Mouse (Mus musculus) splenic B cell, adult 2 months (primary cell): ENCODE measurements at regions not wholly inside any gene's neighbourhood (a gene's known extent, or its start where the extent isn't known, plus 50 kb on each side); places are given as distances from the start of the nearest gene placed in this dataset.

Experiments used
- DNase-seq: peaks from one replicate; pipeline ENCODE4 v3.0.0-alpha.2; 2011; ENCODE audit warnings: low read depth, low spot score
- H3K27me3 ChIP-seq: 2 replicates; pipeline ENCODE4 v1.6.1; 2012; ENCODE audit warnings: mild to moderate bottlenecking, low read length, moderate library complexity, mixed read lengths; ENCODE audit not compliant: control insufficient read depth, poor library complexity, insufficient read depth, severe bottlenecking
- H3K36me3 ChIP-seq: 2 replicates; pipeline ENCODE4 v1.6.1; 2012; ENCODE audit warnings: mild to moderate bottlenecking, low read length, moderate library complexity, mixed read lengths; ENCODE audit not compliant: control insufficient read depth, poor library complexity, insufficient read depth, severe bottlenecking

DNA sequence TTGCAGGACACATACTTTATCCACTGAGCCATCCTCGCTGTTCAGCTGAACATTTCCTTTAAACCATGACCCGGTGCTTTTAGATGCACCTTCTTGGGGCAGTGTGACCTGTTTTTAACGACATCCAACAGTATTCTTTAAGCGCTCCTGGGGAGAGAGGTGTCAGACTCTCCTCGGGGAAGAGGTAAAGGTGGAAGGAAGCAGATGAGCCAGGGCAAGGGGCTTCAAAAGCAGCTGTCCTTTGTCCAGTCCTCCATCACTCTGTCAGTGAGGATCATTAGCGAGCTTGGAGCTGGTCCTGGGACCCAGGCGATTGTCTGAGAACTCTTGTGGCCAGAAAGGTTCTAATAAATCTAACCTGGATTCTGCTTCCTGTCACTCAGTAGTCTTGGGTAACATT, 72.4 kb upstream of the Lrig1 start:
- Histone ChIP-seq H3K27me3 (no peaks in the 10 kb centered on the region; the same call in none of the 2 replicates), H3K36me3 (no peaks in the 10 kb centered on the region)
- DNase-seq = no peak

DNA sequence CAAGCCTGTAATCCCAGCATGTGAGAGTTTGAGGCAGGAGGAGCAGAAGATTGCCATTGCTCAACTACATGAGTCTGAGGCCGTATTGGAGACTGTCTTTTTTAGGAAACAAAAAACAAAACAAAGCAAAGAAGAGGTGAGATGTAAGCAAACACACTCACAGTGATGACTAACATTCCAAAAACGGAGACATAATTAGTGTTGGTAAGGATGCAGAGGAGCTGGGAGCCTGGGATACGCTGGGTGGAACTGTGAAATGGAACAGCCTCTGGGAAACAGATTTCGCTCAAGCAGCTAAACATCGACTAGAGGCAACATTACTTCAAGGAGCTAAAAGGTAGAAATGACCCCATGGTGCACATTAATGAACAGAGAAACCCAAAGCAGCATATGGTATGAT, 68.3 kb upstream of the Lrig1 start:
- no peaks in the 10 kb centered on the region for H3K36me3 ChIP-seq
- no peak for DNase-seq
- H3K27me3 ChIP-seq = peaks cover 2% of the 10 kb centered on the region; the same call in 1 of the 2 replicates

DNA sequence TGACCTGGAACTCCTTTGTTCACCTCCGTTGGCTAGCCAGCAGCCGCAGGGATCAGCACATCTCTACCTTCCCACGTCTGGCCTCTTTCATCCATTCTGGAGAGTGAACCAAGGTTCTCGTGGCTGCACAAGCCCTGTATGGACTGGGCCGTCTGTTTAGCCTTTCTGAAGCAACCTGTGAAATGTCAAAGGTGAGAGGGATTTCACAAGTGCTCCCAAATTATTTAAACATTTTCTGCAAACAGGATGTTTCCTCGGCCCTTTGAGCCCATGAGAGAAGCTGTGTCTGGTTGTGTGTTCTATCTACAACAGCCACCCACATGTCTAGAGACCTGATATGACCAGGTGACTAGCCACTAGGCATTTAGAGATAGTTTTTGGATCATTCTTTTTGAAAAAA, 65.8 kb upstream of the Lrig1 start:
- peaks cover 4% of the 10 kb centered on the region for H3K27me3 ChIP-seq
- no peak for DNase-seq
- no peaks in the 10 kb centered on the region for H3K36me3 ChIP-seq

DNA sequence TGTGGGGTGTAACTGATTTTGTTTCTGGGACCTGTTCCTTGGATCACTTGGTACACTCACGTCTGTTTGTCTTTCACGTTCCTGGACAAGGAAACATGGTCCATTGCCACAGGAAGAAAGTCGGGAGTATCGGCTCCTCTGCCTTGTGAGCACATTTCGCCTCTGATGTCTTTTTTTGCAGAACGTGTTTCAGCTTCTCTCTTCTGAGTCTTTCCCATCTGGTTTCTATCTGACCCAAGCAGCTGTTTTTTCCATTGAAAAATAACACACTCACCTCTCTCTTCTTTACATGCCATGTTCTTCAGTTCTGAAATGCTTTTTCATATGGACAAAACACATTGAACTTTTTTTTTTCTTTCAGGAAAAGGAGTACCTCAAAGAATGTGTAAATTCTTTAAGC, 61.4 kb upstream of the Lrig1 start:
- no peak for DNase-seq
- H3K27me3 ChIP-seq = peaks cover 4% of the 10 kb centered on the region

DNA sequence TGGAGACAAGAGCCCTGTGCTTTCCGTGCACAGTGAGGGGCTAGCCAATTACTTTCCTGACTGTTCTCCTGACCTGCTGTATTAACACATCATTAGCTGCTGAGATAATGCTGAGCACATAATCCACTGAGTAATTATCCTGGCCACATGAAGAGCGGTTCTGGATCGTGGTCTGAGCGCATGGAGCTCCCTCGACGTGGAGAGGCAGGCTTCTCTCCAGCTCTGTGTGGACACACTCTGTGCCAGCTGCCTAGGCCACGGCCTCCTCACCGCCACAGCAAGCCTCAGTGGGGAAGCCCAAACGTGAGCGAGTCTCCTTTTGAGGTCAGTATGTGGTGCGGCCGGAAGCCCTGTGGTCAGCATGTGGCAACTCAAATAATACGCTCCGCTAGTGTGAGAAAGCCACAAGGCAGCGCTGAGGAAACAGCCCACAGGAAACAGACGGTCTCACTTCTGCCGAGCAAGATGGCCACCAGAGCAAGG, 60.7 kb upstream of the Lrig1 start:
- Histone ChIP-seq H3K36me3 (no peaks in the 10 kb centered on the region), H3K27me3 (peaks cover 4% of the 10 kb centered on the region)
- DNase-seq = peak; percentile 86

More for the DNA sequence above, 61.4 kb upstream of the Lrig1 start:
- no peaks in the 10 kb centered on the region for H3K36me3 ChIP-seq

DNA sequence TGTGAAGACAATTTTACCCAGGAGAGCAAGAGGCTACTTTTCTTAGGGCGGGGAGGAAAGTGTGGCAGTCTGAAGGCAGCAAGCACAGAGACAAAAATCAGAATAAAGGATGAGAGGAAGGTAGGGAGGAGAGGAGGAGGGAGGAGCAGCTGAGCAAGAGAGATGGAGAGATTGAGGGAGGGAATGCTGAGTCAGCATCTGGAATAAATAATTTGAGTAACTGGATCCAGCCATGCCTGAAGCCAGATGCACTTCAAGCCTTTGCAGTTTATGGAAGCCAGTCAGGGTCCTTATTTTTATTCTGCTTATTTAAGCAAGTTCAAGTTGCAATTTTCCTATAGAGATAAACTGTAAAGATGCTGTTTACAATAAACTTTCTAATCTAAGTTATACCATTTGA, 59.7 kb upstream of the Lrig1 start:
- peaks cover 3% of the 10 kb centered on the region for H3K27me3 ChIP-seq
- H3K36me3 ChIP-seq = no peaks in the 10 kb centered on the region
- no peak for DNase-seq

DNA sequence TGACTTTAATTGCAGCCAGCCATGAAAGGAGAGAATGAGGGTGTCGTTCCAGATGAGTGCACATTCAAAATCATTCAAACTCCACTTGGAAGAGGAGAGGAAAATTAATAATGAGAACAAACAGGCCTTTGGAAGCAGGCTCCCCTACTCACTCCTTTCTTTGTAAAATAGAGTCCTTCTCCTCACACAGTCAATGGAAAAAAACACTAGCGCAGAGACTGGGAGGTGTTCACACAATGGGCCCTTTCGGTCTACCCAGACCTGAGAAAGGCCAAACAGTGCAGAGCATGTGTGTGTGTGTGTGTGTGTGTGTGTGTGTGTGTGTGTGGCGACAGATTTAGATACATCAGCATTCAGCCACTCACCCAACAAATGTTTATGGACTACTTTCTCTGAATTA, 56.0 kb upstream of the Lrig1 start:
- no peaks in the 10 kb centered on the region; the same call in 1 of the 2 replicates for H3K27me3 ChIP-seq
- no peaks in the 10 kb centered on the region for H3K36me3 ChIP-seq
- no peak for DNase-seq

DNA sequence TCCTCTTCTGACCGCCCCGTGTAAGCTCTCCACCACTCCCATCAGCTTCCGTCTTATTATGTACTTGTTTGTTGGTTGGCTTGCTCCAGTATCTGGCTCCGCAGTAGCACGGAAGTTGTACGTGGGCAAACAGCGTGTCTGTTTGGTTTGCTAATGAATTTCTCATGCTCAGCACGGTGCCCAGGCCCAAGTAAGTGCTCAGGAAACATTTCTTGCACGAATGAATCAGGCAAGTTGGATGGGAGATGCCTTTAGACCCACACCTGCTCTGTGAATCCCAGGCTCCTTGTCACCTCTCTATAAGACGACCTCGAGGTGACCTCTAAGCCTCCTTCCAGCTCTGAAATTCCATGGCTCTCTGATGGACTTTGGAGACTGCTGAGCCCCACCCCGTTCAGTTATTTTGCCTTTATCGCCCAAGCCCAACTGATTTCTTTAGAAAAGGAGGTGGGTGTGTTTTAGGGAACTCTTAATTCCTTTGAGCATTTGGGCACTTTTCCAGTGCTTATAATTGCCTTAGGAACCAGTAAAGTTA, 55.4 kb upstream of the Lrig1 start:
- H3K27me3 ChIP-seq = no peaks in the 10 kb centered on the region; the same call in 1 of the 2 replicates
- H3K36me3 ChIP-seq = no peaks in the 10 kb centered on the region
- no peak for DNase-seq

DNA sequence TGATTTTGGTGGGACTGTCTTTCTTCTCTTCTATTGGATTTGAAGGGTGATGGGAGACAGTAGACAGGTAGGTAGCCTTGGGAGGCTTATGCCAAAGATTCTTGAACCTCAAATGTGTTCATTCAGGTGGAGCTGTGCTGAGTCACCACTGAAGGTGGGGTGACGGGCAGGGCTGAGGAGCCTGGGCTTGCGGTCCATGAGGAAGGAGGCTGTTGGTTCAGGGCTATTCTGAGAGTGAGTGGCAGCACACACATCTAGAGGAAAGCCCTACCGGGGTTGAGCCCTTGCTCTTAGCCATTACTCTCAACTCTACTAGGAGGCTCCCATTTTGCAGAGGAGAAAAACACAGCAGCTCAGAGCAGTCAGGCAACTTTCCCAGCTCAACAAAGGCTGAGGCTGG, 54.6 kb upstream of the Lrig1 start:
- H3K27me3 ChIP-seq = no peaks in the 10 kb centered on the region; the same call in 1 of the 2 replicates
- H3K36me3 ChIP-seq = no peaks in the 10 kb centered on the region
- DNase-seq = no peak

DNA sequence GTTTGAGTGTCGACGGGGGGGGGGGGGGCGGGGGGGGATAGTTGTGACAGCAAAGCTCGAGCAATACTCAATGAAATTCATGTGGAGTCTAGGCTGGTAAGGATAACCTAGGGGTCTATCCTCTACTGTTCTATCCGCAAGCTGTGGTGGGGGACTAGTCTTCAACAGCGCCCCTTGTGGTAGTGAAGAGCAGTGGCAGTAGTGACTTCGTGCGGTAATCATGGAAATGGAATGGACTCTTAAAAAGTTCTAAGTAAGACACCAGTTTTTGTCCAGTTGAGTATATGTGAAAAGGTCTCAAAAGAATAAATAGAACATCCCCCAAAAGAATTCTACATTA, 51.1 kb upstream of the Lrig1 start:
- Histone ChIP-seq H3K27me3 (no peaks in the 10 kb centered on the region; the same call in 1 of the 2 replicates), H3K36me3 (no peaks in the 10 kb centered on the region)
- DNase-seq = peak; percentile 17

DNA sequence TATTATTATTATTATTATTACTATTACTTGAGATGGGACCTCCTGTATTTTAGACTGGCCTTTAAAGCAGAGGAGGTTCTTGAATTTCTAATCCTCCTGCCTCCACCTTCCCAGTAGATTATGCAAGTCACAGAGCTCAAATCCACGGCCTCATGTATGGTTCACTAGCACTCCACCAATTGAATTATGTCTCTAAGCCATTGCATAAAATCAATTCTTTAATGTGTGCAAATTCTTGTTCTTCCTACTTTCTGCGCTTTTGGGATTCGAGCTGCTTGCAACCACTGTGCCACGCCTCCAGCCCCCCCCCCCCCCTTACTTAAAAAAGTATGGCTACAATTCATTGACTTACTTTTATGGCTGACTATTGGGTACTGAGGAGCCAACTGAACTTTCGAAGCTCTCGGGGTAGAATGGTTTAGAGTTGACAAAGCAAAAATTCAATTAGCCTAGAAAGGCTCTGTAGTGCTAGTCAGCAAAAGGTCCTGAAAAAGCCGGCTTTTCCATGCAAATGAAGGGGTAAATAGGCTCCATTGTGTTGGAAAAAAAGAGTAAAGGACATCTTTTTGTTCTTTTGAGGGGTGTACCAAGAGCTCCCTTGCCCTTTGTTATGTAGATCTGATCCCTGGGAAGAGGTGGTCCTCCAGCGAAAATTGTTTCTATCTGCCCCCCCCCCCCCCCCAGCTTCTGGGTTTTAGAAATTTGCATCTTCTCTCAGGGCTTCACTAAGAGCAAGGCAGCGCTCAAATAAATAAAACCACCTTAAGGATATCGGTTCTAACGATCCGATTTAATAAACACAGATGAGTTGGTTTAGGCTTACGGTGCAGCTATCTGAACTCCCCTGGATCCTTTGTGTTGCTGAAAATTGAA, 50.5 kb upstream of the Lrig1 start:
- no peak for DNase-seq
- no peaks in the 10 kb centered on the region; the same call in 1 of the 2 replicates for H3K27me3 ChIP-seq
- H3K36me3 ChIP-seq = no peaks in the 10 kb centered on the region
